Mouse (Mus musculus) ES-E14 (cell line): ENCODE results near the gene Ldah.
"Not testable (repeated sequence)": the region's sequence is repeated elsewhere in the genome, so short reads cannot be mapped to it uniquely, and the experiment has no call there.

ENCODE experiments used
- CHD2 ChIP-seq: IDR thresholded peaks from 2 replicates; pipeline ENCODE4 v1.6.1; 2014; ENCODE audit warnings: mild to moderate bottlenecking, low read depth, low read length, inconsistent platforms
- ZC3H11A ChIP-seq: IDR thresholded peaks from 2 replicates; pipeline ENCODE4 v1.6.1; 2012; ENCODE audit warnings: low read depth, mild to moderate bottlenecking, inconsistent platforms, low read length, borderline replicate concordance

- not testable (repeated sequence) for TF ChIP-seq CHD2, ZC3H11A
Observed at GRCm38 (mm10) chr12:8188796-8189535, 18.9 kb upstream of the Ldah start.
